Mouse (Mus musculus) frontal cortex, postnatal 10 days (tissue): ENCODE measurements around the gene Abtb1.

Source experiments
- DNase-seq, 2 experiments: peaks; one replicate each; pipeline ENCODE4 v3.0.0; 2022; ENCODE audit warnings: low spot score in 2 of 2, mixed read lengths in 1 of 2

Abtb1 gene

GRCm38 (mm10) chr6:88830112-88830702 is 11.6 kb downstream of the Abtb1 start:
- no peak for DNase-seq

- DNase-seq, result no peak
These were observed 12.2 kb downstream of the Abtb1 start for GRCm38 (mm10) chr6:88829579-88829978.

- DNase-seq, result no peak
These were observed 13.4 kb downstream of the Abtb1 start for GRCm38 (mm10) chr6:88828206-88829009.

- no peak for DNase-seq
These were observed 14.2 kb downstream of the Abtb1 start for GRCm38 (mm10) chr6:88827395-88828205.

- no peak for DNase-seq
These were observed 14.8 kb downstream of the Abtb1 start for GRCm38 (mm10) chr6:88826965-88827364.

GRCm38 (mm10) chr6:88826545-88826944 is 15.2 kb downstream of the Abtb1 start:
- DNase-seq, result peak; percentile 78 to 80

GRCm38 (mm10) chr6:88826088-88826487 is 15.7 kb downstream of the Abtb1 start:
- no peak for DNase-seq

GRCm38 (mm10) chr6:88824183-88824582 is 17.6 kb downstream of the Abtb1 start:
- no peak for DNase-seq

GRCm38 (mm10) chr6:88821901-88822300 is 19.9 kb downstream of the Abtb1 start:
- no peak for DNase-seq

GRCm38 (mm10) chr6:88821294-88821693 is 20.5 kb downstream of the Abtb1 start:
- DNase-seq, result no peak

- no peak for DNase-seq
These were observed 20.9 kb downstream of the Abtb1 start for GRCm38 (mm10) chr6:88820853-88821252.

- DNase-seq, result no peak
These were observed 24.9 kb downstream of the Abtb1 start for GRCm38 (mm10) chr6:88816913-88817312.

GRCm38 (mm10) chr6:88815489-88815888 is 26.3 kb downstream of the Abtb1 start:
- no peak for DNase-seq

- DNase-seq, result no peak
These were observed 26.7 kb downstream of the Abtb1 start for GRCm38 (mm10) chr6:88815036-88815435.

- no peak for DNase-seq
These were observed 28.0 kb downstream of the Abtb1 start for GRCm38 (mm10) chr6:88813832-88814231.

- no peak for DNase-seq
These were observed 28.9 kb downstream of the Abtb1 start for GRCm38 (mm10) chr6:88812886-88813285.

- DNase-seq, result no peak
These were observed 29.8 kb downstream of the Abtb1 start for GRCm38 (mm10) chr6:88811880-88812400.

- DNase-seq, result no peak
These were observed 30.4 kb downstream of the Abtb1 start for GRCm38 (mm10) chr6:88811396-88811795.

- no peak for DNase-seq
These were observed 31.5 kb downstream of the Abtb1 start for GRCm38 (mm10) chr6:88810291-88810690.

GRCm38 (mm10) chr6:88809091-88810037 is 32.4 kb downstream of the Abtb1 start:
- DNase-seq, result no peak

- DNase-seq, result no peak
These were observed 36.7 kb downstream of the Abtb1 start for GRCm38 (mm10) chr6:88804966-88805577.
